Mouse (Mus musculus) E14TG2a.4 (cell line): ENCODE results near the gene Tsc22d1.

Experiments
- H3K27me3 ChIP-seq: 2 replicates; pipeline ENCODE4 v1.6.1; 2014; ENCODE audit warnings: low read length, control low read depth; ENCODE audit not compliant: insufficient read depth
- H3K36me3 ChIP-seq: 2 replicates; pipeline ENCODE4 v1.6.1; 2014; ENCODE audit warnings: low read length, control low read depth; ENCODE audit not compliant: insufficient read depth
- H3K4me1 ChIP-seq: replicated peaks from 2 replicates; pipeline ENCODE4 v1.6.1; 2014; ENCODE audit warnings: low read depth, low read length, control low read depth
- H3K4me3 ChIP-seq: replicated peaks from 2 replicates; pipeline ENCODE4 v1.5.1; 2014; ENCODE audit warnings: mild to moderate bottlenecking, low read length
- H3K9me3 ChIP-seq: 2 replicates; pipeline ENCODE4 v1.6.1; 2014; ENCODE audit warnings: low read length, control low read depth
- CTCF ChIP-seq: conservative IDR thresholded peaks from 2 replicates; pipeline ENCODE4 v1.5.1; 2014; ENCODE audit warnings: low read length
- NANOG ChIP-seq: IDR thresholded peaks from 2 replicates; pipeline ENCODE4 v1.6.1; 2014; ENCODE audit warnings: borderline replicate concordance, low read length, mixed read lengths
- POU5F1 ChIP-seq: IDR thresholded peaks from 2 replicates; pipeline ENCODE4 v1.6.1; 2014; ENCODE audit warnings: low read length, borderline replicate concordance

Gene Tsc22d1

DNA sequence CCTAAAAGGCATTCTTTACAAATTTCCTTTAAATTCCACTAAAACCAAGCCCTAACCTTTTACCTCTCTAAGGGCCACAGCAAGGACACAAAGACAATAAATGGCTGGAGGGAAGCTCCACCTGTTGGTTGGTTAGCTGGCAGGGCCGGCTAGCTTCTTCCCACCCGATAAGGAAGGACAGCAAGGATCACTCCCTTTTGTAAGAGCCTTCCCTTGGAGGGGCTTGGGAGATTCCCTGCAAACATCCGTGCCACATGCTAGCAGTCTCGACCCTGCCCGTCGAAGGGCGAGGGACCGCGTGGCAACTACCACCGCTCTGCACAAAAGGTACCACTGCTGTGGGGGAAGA is 1.0 kb upstream of the Tsc22d1 start:
- H3K36me3 ChIP-seq = peaks cover 28% of the 10 kb centered on the region
- peaks cover 12% of the 10 kb centered on the region for H3K27me3 ChIP-seq
- no peak for TF ChIP-seq NANOG
- TF ChIP-seq CTCF = no peak
- TF ChIP-seq POU5F1 = no peak
- H3K4me1 ChIP-seq = peaks cover 41% of the 10 kb centered on the region
- peak overlapping the region; percentile 88 for H3K4me3 ChIP-seq
- no peaks in the 10 kb centered on the region for H3K9me3 ChIP-seq

DNA sequence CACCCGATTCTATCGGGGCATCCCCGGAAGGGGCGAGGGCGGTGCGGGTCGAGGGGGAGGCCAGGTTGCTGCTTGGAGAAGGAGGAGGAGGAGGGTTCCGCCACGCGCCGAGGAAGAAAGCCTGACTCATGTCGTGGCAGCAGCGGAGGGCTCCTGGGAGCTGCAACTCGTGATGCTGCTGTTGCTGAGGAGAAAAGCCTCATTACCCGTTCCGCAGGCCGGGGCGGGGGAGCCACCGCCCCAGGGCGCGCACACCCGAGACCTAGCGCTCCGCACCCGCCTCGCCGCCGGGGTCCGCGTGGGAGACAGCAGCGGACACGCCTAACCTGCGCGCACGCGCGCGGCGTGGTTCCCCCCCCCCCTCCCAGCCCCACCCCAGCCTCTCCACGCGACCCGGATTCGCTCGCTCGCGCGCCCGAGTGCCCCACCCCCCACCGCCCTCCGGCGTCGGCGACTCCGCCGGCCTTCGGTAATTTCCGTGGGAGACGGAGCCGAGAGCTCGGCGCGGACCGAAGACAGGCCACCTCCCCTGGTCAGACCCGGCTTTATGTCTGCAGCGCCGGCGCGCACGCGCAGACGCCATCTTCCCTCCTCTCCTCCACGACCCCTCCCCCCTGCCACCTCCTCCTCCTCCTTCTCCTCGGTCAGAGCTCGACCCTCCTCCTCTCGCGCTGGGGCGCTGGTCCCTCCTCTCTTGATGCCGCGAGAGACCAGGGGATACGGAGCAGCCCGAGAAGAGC is 469 bp upstream of the Tsc22d1 start:
- Histone ChIP-seq H3K4me1 (peaks cover 46% of the 10 kb centered on the region), H3K36me3 (peaks cover 33% of the 10 kb centered on the region), H3K4me3 (peak overlapping the region; percentile 88), H3K9me3 (no peaks in the 10 kb centered on the region), H3K27me3 (peaks cover 12% of the 10 kb centered on the region)
- TF ChIP-seq POU5F1 (no peak), NANOG (no peak), CTCF (no peak)

DNA sequence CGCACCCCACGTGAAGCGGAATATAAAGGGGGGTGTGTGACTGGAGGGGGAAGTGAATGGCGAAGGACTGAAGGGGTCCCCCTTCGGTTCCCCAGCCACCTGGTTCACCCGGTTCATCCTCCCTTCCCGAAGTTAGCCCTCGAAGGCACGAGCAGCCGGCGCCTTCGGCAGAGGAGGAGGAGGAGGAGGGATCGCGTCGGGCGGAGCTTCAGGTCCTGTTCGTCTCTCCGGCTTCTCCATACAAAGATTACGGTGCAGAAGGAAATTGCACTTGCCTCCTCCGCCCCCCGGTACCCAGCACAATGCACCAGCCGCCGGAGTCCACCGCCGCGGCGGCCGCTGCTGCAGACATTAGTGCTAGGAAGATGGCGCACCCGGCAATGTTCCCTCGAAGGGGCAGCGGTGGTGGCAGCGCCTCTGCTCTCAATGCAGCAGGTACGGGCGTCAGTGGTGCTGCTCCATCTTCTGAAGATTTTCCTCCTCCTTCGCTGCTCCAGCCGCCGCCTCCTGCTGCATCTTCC is 1.1 kb downstream of the Tsc22d1 start:
- peaks cover 54% of the 10 kb centered on the region for H3K4me1 ChIP-seq
- no peaks in the 10 kb centered on the region for H3K9me3 ChIP-seq

DNA sequence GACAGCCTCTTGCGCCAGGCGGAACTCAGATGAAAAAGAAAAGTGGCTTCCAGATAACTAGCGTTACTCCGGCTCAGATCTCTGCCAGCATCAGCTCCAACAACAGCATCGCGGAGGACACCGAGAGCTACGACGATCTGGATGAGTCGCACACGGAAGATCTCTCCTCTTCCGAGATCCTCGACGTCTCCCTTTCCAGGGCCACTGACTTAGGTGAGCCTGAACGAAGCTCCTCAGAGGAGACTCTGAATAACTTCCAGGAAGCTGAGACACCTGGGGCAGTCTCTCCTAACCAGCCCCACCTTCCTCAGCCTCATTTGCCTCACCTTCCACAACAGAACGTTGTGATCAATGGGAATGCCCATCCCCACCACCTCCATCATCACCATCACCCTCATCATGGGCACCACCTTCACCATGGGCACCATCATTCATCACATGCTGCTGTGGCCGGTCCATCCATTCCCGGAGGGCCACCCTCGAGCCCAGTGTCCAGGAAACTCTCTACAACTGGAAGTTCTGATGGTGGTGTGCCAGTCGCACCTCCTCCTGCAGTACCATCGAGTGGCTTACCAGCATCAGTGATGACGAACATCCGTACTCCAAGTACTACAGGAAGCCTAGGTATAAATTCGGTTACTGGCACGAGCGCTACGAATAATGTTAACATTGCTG is 1.7 kb downstream of the Tsc22d1 start:
- TF ChIP-seq POU5F1 (no peak), CTCF (no peak), NANOG (no peak)
- H3K4me1 ChIP-seq = peaks cover 58% of the 10 kb centered on the region
- H3K9me3 ChIP-seq = no peaks in the 10 kb centered on the region
- H3K4me3 ChIP-seq = peak overlapping the region; percentile 88
- H3K27me3 ChIP-seq = peaks cover 12% of the 10 kb centered on the region
- H3K36me3 ChIP-seq = peaks cover 48% of the 10 kb centered on the region

More for the DNA sequence above, 1.1 kb downstream of the Tsc22d1 start:
- peaks cover 12% of the 10 kb centered on the region for H3K27me3 ChIP-seq
- H3K4me3 ChIP-seq = peak overlapping the region; percentile 88
- TF ChIP-seq POU5F1 (no peak), CTCF (no peak), NANOG (no peak)
- H3K36me3 ChIP-seq = peaks cover 42% of the 10 kb centered on the region

DNA sequence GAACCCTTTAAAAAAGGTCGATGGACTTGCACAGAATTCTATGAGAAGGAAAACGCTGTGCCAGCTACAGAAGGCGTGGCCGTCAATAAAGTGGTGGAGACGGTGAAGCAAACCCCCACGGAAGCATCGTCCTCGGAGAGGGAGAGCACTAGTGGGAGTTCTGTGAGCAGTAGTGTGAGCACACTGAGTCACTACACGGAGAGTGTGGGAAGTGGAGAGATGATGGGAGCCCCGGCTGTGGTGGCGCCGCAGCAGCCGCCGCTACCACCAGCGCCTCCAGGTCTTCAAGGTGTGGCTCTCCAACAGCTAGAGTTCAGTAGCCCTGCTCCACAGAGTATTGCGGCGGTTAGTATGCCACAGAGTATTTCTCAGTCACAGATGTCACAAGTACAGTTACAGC is 2.6 kb downstream of the Tsc22d1 start:
- TF ChIP-seq CTCF = no peak
- TF ChIP-seq POU5F1 = no peak
- no peak for TF ChIP-seq NANOG
- Histone ChIP-seq H3K36me3 (peaks cover 55% of the 10 kb centered on the region), H3K4me3 (0 out of 2 replicates have a peak overlapping the region, but pooled peaks have one; percentile 41), H3K9me3 (no peaks in the 10 kb centered on the region), H3K4me1 (peaks cover 63% of the 10 kb centered on the region), H3K27me3 (peaks cover 12% of the 10 kb centered on the region)

DNA sequence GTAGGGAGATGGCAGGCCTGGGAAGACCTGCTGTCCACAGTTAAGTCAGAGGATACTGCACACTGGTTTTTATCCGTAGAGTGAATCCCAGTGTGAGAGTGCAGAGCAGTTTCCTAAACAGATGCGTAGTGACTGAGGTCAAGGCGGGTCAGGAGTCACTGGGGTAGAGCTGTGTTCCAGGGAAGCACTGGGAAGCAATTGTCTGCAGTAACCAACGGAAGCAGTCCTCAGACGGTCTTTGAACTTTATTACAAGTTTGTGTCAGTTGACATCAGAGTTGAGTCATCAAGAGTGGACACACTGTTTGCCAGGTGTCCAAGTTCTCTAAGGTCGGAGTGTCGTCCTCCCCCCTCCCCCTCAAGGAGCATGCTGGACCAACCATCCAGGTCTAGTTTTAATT is 6.0 kb downstream of the Tsc22d1 start:
- TF ChIP-seq NANOG = no peak
- no peak for TF ChIP-seq POU5F1
- TF ChIP-seq CTCF = no peak

DNA sequence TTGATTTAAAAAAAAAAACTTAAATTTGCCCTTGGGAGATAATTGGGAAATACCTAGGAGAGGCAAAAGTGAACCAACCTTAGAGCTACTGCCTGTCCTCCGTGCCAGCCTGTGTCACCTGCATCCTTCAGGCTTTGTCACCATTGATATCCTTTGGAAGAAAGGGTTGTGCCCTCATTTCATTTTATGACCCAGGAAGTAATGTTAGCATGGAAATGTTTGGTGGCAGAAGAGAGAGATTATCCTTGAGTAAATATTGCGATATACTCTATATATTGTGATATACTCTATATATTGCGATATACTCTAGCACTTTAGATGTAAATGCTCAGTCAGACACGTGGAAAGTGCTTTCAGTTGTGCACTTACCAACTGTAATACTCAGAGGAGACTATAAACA is 6.4 kb downstream of the Tsc22d1 start:
- Histone ChIP-seq H3K4me1 (peaks cover 81% of the 10 kb centered on the region), H3K36me3 (peaks cover 71% of the 10 kb centered on the region), H3K4me3 (no peak overlapping the region), H3K9me3 (no peaks in the 10 kb centered on the region), H3K27me3 (peaks cover 9% of the 10 kb centered on the region)
- TF ChIP-seq NANOG (no peak), CTCF (no peak), POU5F1 (no peak)

More for the DNA sequence above, 6.0 kb downstream of the Tsc22d1 start:
- peaks cover 12% of the 10 kb centered on the region for H3K27me3 ChIP-seq
- H3K4me3 ChIP-seq = no peak overlapping the region
- no peaks in the 10 kb centered on the region for H3K9me3 ChIP-seq
- H3K36me3 ChIP-seq = peaks cover 73% of the 10 kb centered on the region
- H3K4me1 ChIP-seq = peaks cover 79% of the 10 kb centered on the region

DNA sequence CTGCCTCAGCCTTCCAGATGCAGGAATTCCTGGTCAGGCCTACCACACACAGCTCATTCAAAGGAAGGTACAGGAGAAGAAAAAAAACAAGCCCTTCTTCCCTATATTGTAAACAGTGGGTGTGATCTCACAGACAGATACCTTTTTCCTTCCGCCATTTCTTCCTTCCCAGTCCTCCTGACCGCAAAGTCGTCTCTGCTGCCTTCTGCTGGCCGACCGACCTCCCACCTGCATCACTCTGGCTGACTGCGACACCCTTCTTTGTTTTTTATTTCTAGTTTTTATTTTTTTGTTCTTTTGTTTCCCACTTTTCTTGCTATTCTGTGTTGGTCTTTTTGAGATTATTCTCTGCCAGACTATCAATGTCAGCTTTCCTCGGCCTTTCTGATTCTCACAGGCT is 10.7 kb downstream of the Tsc22d1 start:
- Histone ChIP-seq H3K9me3 (no peaks in the 10 kb centered on the region), H3K4me3 (peak overlapping the region; percentile 55), H3K4me1 (peaks cover 52% of the 10 kb centered on the region), H3K27me3 (no peaks in the 10 kb centered on the region), H3K36me3 (peaks cover 60% of the 10 kb centered on the region)
- TF ChIP-seq POU5F1 (no peak), CTCF (peak; percentile 26; the same call in 1 of the 2 replicates), NANOG (no peak)
